Mouse (Mus musculus): Measurements from ENCODE around the gene Gm49361.
"Not testable (repeated sequence)": the region's sequence is repeated elsewhere in the genome, so short reads cannot be mapped to it uniquely, and the experiment has no call there.

Gene Gm49361

GRCm38 (mm10) chr14:57679523-57679922, 66.4 kb downstream of the Gm49361 start:
- Histone ChIP-seq H3K4me1 (replicated peaks; ENCODE audit: low read depth, low read length) (no peaks in the 10 kb centered on the region), H3K36me3 (ENCODE audit: insufficient read depth, low read length) (no peaks in the 10 kb centered on the region), H3K4me3 (replicated peaks; ENCODE audit: low read length) (no peak overlapping the region), H3K9me3 (ENCODE audit: low read length) (no peaks in the 10 kb centered on the region), H3K27me3 (ENCODE audit: insufficient read depth, low read length) (no peaks in the 10 kb centered on the region)
- TF ChIP-seq NANOG (IDR thresholded peaks at IDR 0.05; ENCODE audit: borderline replicate concordance, low read length): no peak
- TF ChIP-seq POU5F1 (IDR thresholded peaks at IDR 0.05; ENCODE audit: borderline replicate concordance, low read length): no peak
- no peak for TF ChIP-seq CTCF (conservative IDR thresholded peaks at IDR 0.05; ENCODE audit: low read length)

GRCm38 (mm10) chr14:57675481-57675880, 70.4 kb downstream of the Gm49361 start:
- H3K4me1 ChIP-seq (replicated peaks; ENCODE audit: low read depth, low read length): no peaks in the 10 kb centered on the region
- no peak overlapping the region for H3K4me3 ChIP-seq (replicated peaks; ENCODE audit: low read length)
- TF ChIP-seq POU5F1 (IDR thresholded peaks at IDR 0.05; ENCODE audit: borderline replicate concordance, low read length): no peak
- no peak for TF ChIP-seq NANOG (IDR thresholded peaks at IDR 0.05; ENCODE audit: borderline replicate concordance, low read length)
- no peak for TF ChIP-seq CTCF (conservative IDR thresholded peaks at IDR 0.05; ENCODE audit: low read length)
- H3K27me3 ChIP-seq (ENCODE audit: insufficient read depth, low read length): no peaks in the 10 kb centered on the region
- H3K36me3 ChIP-seq (ENCODE audit: insufficient read depth, low read length): no peaks in the 10 kb centered on the region
- H3K9me3 ChIP-seq (ENCODE audit: low read length): no peaks in the 10 kb centered on the region

DNA sequence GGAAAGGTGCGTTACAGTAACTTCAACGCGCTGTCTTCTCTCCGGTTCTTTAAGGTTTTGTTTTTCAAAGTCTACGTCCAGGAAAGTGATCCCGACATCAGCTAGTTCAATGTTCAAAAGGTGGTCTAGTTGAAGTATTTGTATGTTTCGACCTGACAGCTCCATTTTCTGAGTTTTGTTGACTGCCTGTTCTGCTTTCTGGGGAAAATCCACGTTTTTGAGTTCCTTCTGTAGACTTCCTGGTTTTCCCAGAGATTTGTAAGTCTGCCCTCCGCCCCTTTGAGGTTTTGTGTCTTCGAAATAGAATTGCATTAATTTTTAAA, 80.3 kb downstream of the Gm49361 start:
- Histone ChIP-seq H3K4me3 (replicated peaks; ENCODE audit: low read length) (peak overlapping the region; percentile 96), H3K27me3 (ENCODE audit: insufficient read depth, low read length) (no peaks in the 10 kb centered on the region), H3K36me3 (ENCODE audit: insufficient read depth, low read length) (peaks cover 16% of the 10 kb centered on the region), H3K4me1 (replicated peaks; ENCODE audit: low read depth, low read length) (peaks cover 40% of the 10 kb centered on the region), H3K9me3 (ENCODE audit: low read length) (no peaks in the 10 kb centered on the region)
- TF ChIP-seq POU5F1 (IDR thresholded peaks at IDR 0.05; ENCODE audit: borderline replicate concordance, low read length): no peak
- no peak for TF ChIP-seq NANOG (IDR thresholded peaks at IDR 0.05; ENCODE audit: borderline replicate concordance, low read length)
- TF ChIP-seq CTCF (conservative IDR thresholded peaks at IDR 0.05; ENCODE audit: low read length): no peak

- no peaks in the 10 kb centered on the region for H3K9me3 ChIP-seq (ENCODE audit: low read length)
- H3K36me3 ChIP-seq (ENCODE audit: insufficient read depth, low read length): peaks cover 16% of the 10 kb centered on the region
- H3K27me3 ChIP-seq (ENCODE audit: insufficient read depth, low read length): no peaks in the 10 kb centered on the region
- peak within 1 kb of the TSS; percentile 96 for H3K4me3 ChIP-seq (replicated peaks; ENCODE audit: low read length)
- peaks cover 40% of the 10 kb centered on the region for H3K4me1 ChIP-seq (replicated peaks; ENCODE audit: low read depth, low read length)
- no peak for TF ChIP-seq CTCF (conservative IDR thresholded peaks at IDR 0.05; ENCODE audit: low read length)
- no peak for TF ChIP-seq POU5F1 (IDR thresholded peaks at IDR 0.05; ENCODE audit: borderline replicate concordance, low read length)
- no peak for TF ChIP-seq NANOG (IDR thresholded peaks at IDR 0.05; ENCODE audit: borderline replicate concordance, low read length)
Observed at GRCm38 (mm10) chr14:57664822-57665627, 80.9 kb downstream of the Gm49361 start, which contains the start of gene Xpo4. Gene Xpo4, minus strand, starts transcription at chr14:57665430.

- TF ChIP-seq CTCF (conservative IDR thresholded peaks at IDR 0.05; ENCODE audit: low read length) (no peak), NANOG (IDR thresholded peaks at IDR 0.05; ENCODE audit: borderline replicate concordance, low read length) (no peak), POU5F1 (IDR thresholded peaks at IDR 0.05; ENCODE audit: borderline replicate concordance, low read length) (no peak)
Observed at GRCm38 (mm10) chr14:57664311-57664821, 81.5 kb downstream of the Gm49361 start.

GRCm38 (mm10) chr14:57663630-57664029, 82.3 kb downstream of the Gm49361 start:
- Histone ChIP-seq H3K4me1 (replicated peaks; ENCODE audit: low read depth, low read length) (peaks cover 48% of the 10 kb centered on the region), H3K9me3 (ENCODE audit: low read length) (no peaks in the 10 kb centered on the region), H3K27me3 (ENCODE audit: insufficient read depth, low read length) (no peaks in the 10 kb centered on the region), H3K4me3 (replicated peaks; ENCODE audit: low read length) (peak overlapping the region; percentile 96), H3K36me3 (ENCODE audit: insufficient read depth, low read length) (peaks cover 22% of the 10 kb centered on the region)
- TF ChIP-seq NANOG (IDR thresholded peaks at IDR 0.05; ENCODE audit: borderline replicate concordance, low read length) (no peak), CTCF (conservative IDR thresholded peaks at IDR 0.05; ENCODE audit: low read length) (no peak), POU5F1 (IDR thresholded peaks at IDR 0.05; ENCODE audit: borderline replicate concordance, low read length) (no peak)

More at GRCm38 (mm10) chr14:57664311-57664821, 81.5 kb downstream of the Gm49361 start:
- H3K4me1 ChIP-seq (replicated peaks; ENCODE audit: low read depth, low read length): peaks cover 45% of the 10 kb centered on the region
- H3K4me3 ChIP-seq (replicated peaks; ENCODE audit: low read length): peak overlapping the region; percentile 96
- no peaks in the 10 kb centered on the region for H3K9me3 ChIP-seq (ENCODE audit: low read length)
- H3K36me3 ChIP-seq (ENCODE audit: insufficient read depth, low read length): peaks cover 22% of the 10 kb centered on the region
- H3K27me3 ChIP-seq (ENCODE audit: insufficient read depth, low read length): no peaks in the 10 kb centered on the region

- TF ChIP-seq CTCF (conservative IDR thresholded peaks at IDR 0.05; ENCODE audit: low read length) (peak; percentile 27), POU5F1 (IDR thresholded peaks at IDR 0.05; ENCODE audit: borderline replicate concordance, low read length) (no peak)
- H3K4me3 ChIP-seq (replicated peaks; ENCODE audit: low read length): no peak overlapping the region
- H3K36me3 ChIP-seq (ENCODE audit: insufficient read depth, low read length): peaks cover 43% of the 10 kb centered on the region
- H3K9me3 ChIP-seq (ENCODE audit: low read length): no peaks in the 10 kb centered on the region
- no peaks in the 10 kb centered on the region for H3K27me3 ChIP-seq (ENCODE audit: insufficient read depth, low read length)
- peaks cover 39% of the 10 kb centered on the region for H3K4me1 ChIP-seq (replicated peaks; ENCODE audit: low read depth, low read length)
Observed at GRCm38 (mm10) chr14:57658301-57658700, 87.6 kb downstream of the Gm49361 start.

GRCm38 (mm10) chr14:57657500-57657899, 88.4 kb downstream of the Gm49361 start:
- Histone ChIP-seq H3K4me3 (replicated peaks; ENCODE audit: low read length) (no peak overlapping the region), H3K36me3 (ENCODE audit: insufficient read depth, low read length) (peaks cover 43% of the 10 kb centered on the region), H3K27me3 (ENCODE audit: insufficient read depth, low read length) (no peaks in the 10 kb centered on the region), H3K4me1 (replicated peaks; ENCODE audit: low read depth, low read length) (peaks cover 37% of the 10 kb centered on the region), H3K9me3 (ENCODE audit: low read length) (no peaks in the 10 kb centered on the region)
- TF ChIP-seq POU5F1 (IDR thresholded peaks at IDR 0.05; ENCODE audit: borderline replicate concordance, low read length): no peak

- Histone ChIP-seq H3K4me1 (replicated peaks; ENCODE audit: low read depth, low read length) (peaks cover 38% of the 10 kb centered on the region), H3K36me3 (ENCODE audit: insufficient read depth, low read length) (peaks cover 36% of the 10 kb centered on the region)
- H3K9me3 ChIP-seq (ENCODE audit: low read length): not testable (repeated sequence)
Observed at GRCm38 (mm10) chr14:57656519-57656918, 89.4 kb downstream of the Gm49361 start.

More at GRCm38 (mm10) chr14:57656519-57656918, 89.4 kb downstream of the Gm49361 start:
- H3K27me3 ChIP-seq (ENCODE audit: insufficient read depth, low read length); H3K4me3 ChIP-seq (replicated peaks; ENCODE audit: low read length): not testable (repeated sequence)
